In genomic region chr11:79290473-79290872, GRCm38 (mm10) we compare ENCODE assay signal across 9 mouse cellular contexts. TPM values are rescaled to one million over a fixed set of nuclear protein-coding genes. Genes with fewer than 3 reads are reported as not detected.
A peak's percentile ranks its signal among the peaks of the same experiment; 100 is the strongest.
DNase-seq lines count a peak whose midpoint lies in the region; ATAC-seq and TF ChIP-seq lines count a peak whose summit lies in the region.
"Had no signal": no experiment of that assay in that cellular context is flagged by ENCODE, and none has a peak within 500 bp of the region (broad histone marks: within the 10 kb centered on the region; RNA-seq: fewer than 3 reads in every experiment).

No protein-coding gene starts in this region.

- H3K4me2 ChIP-seq in neural tube, embryonic 11.5 days (ENCODE audit: low read depth) = no peak overlapping the region
- no peak overlapping the region for H3K4me2 ChIP-seq in forebrain, embryonic 12.5 days
- H3K4me2 ChIP-seq in hindbrain, embryonic 13.5 days = no peak overlapping the region
- H3K4me2 ChIP-seq: limb, embryonic 15.5 days had no signal

- no peak overlapping the region for H3K27ac ChIP-seq in cerebellum, adult 2 months (ENCODE audit: insufficient read depth, low read length)
- H3K27ac ChIP-seq in neural tube, embryonic 11.5 days (ENCODE audit: low read depth, low read length) = no peak overlapping the region
- H3K27ac ChIP-seq in forebrain, embryonic 12.5 days = no peak overlapping the region
- H3K27ac ChIP-seq in hindbrain, embryonic 13.5 days = no peak overlapping the region
- H3K27ac ChIP-seq: limb, embryonic 15.5 days had no signal

- 62% methylated on average over 2 of the region's 2 CpGs for WGBS in cerebellum, adult 2 months
- WGBS in neural tube, embryonic 11.5 days = 50% methylated on average over 2 of the region's 2 CpGs
- 48% methylated on average over 2 of the region's 2 CpGs for WGBS in forebrain, embryonic 12.5 days
- 53% methylated on average over 2 of the region's 2 CpGs for WGBS in hindbrain, embryonic 13.5 days

- no peaks in the 10 kb centered on the region for H3K9me3 ChIP-seq in neural tube, embryonic 11.5 days (ENCODE audit: control insufficient read depth, low read length)
- H3K9me3 ChIP-seq in forebrain, embryonic 12.5 days = no peaks in the 10 kb centered on the region
- H3K9me3 ChIP-seq in hindbrain, embryonic 13.5 days = no peaks in the 10 kb centered on the region
- H3K9me3 ChIP-seq: limb, embryonic 15.5 days had no signal

- H3K9ac ChIP-seq in neural tube, embryonic 11.5 days (ENCODE audit: low read length) = no peak overlapping the region
- no peak overlapping the region for H3K9ac ChIP-seq in forebrain, embryonic 12.5 days
- no peak overlapping the region for H3K9ac ChIP-seq in hindbrain, embryonic 13.5 days
- H3K9ac ChIP-seq: limb, embryonic 15.5 days had no signal

- H3K4me3 ChIP-seq in cerebellum, adult 2 months (replicated peaks; ENCODE audit: insufficient read depth, low read depth, low read length) = no peak overlapping the region
- no peak overlapping the region for H3K4me3 ChIP-seq in neural tube, embryonic 11.5 days (ENCODE audit: low read depth, low read length)
- H3K4me3 ChIP-seq in forebrain, embryonic 12.5 days (replicated peaks) = no peak overlapping the region
- H3K4me3 ChIP-seq in hindbrain, embryonic 13.5 days = no peak overlapping the region
- H3K4me3 ChIP-seq: limb, embryonic 15.5 days had no signal

- no peak for ATAC-seq in neural tube, embryonic 11.5 days (ENCODE audit: insufficient read depth, low FRiP score, low TSS enrichment)
- no peak for ATAC-seq in forebrain, embryonic 12.5 days (ENCODE audit: low FRiP score)
- no peak for ATAC-seq in hindbrain, embryonic 13.5 days (ENCODE audit: low FRiP score)

- H3K4me1 ChIP-seq in cerebellum, adult 2 months (ENCODE audit: control insufficient read depth, insufficient read depth, low read length) = no peaks in the 10 kb centered on the region
- H3K4me1 ChIP-seq in neural tube, embryonic 11.5 days (ENCODE audit: control insufficient read depth, insufficient read depth, low read length) = no peaks in the 10 kb centered on the region
- no peaks in the 10 kb centered on the region for H3K4me1 ChIP-seq in forebrain, embryonic 12.5 days
- no peaks in the 10 kb centered on the region for H3K4me1 ChIP-seq in hindbrain, embryonic 13.5 days (replicated peaks)

- H3K36me3 ChIP-seq in neural tube, embryonic 11.5 days (ENCODE audit: control insufficient read depth, insufficient read depth, low read length) = no peaks in the 10 kb centered on the region
- H3K36me3 ChIP-seq in forebrain, embryonic 12.5 days (replicated peaks) = no peaks in the 10 kb centered on the region
- H3K36me3 ChIP-seq in hindbrain, embryonic 13.5 days = no peaks in the 10 kb centered on the region
- H3K36me3 ChIP-seq: limb, embryonic 15.5 days had no signal

- H3K27me3 ChIP-seq in cerebellum, adult 2 months (ENCODE audit: control insufficient read depth, insufficient read depth, low read length) = no peaks in the 10 kb centered on the region
- no peaks in the 10 kb centered on the region for H3K27me3 ChIP-seq in neural tube, embryonic 11.5 days (ENCODE audit: control insufficient read depth, insufficient read depth, low read length)
- no peaks in the 10 kb centered on the region for H3K27me3 ChIP-seq in forebrain, embryonic 12.5 days
- no peaks in the 10 kb centered on the region for H3K27me3 ChIP-seq in hindbrain, embryonic 13.5 days
- H3K27me3 ChIP-seq: limb, embryonic 15.5 days had no signal

- TF ChIP-seq POLR2A in cerebellum, adult 2 months (IDR thresholded peaks at IDR 0.05; ENCODE audit: borderline replicate concordance, insufficient read depth, low read length) = no peak

- TF ChIP-seq CTCF in cerebellum, adult 2 months (IDR thresholded peaks at IDR 0.05; ENCODE audit: borderline replicate concordance, insufficient read depth, low read depth, low read length) = peak; percentile 23; the same call in 1 of the 2 replicates

- no peak for DNase-seq in cerebellum, adult 2 months
- DNase-seq in cerebellum, adult 8-10 months = no peak
- peak; percentile 33 for DNase-seq in neural tube, embryonic 11.5 days (ENCODE audit: low spot score)
- DNase-seq in neural tube, embryonic 10.5 days (ENCODE audit: extremely low spot score, low spot score) = no peak
- DNase-seq in embryo, embryonic 11 days = peak; percentile 41
- DNase-seq in lung, adult 18-20 months = peak; percentile 56 to 63

RNA-seq across cellular contexts. Expression of gene Gm9964, which starts 6.2 kb away (rescaled TPM):
- not detected in 2 replicates for polyA plus RNA-seq in cerebellum, adult 2 months (2012; rRNA removed)
- not detected in 2 replicates for polyA plus RNA-seq in neural tube, embryonic 11.5 days (2014; fragmentation: Nextera tagmentation; extraction: Ambion mirVana)
- polyA plus RNA-seq in forebrain, embryonic 12.5 days (2016; fragmentation: Nextera tagmentation; extraction: Ambion mirVana) = not detected in 2 replicates
- 0.32 TPM in 1 of 2 replicates, not detected in the other for polyA plus RNA-seq in hindbrain, embryonic 13.5 days (2015; fragmentation: Nextera tagmentation; extraction: Ambion mirVana)
- polyA plus RNA-seq: limb, embryonic 15.5 days had no signal

RNA-seq across cellular contexts. Expression of gene Wsb1, which starts 36.0 kb away (rescaled TPM):
- polyA plus RNA-seq in cerebellum, adult 2 months (2012; rRNA removed) = 207 and 217 TPM in 2 replicates
- 448 and 486 TPM in 2 replicates for polyA plus RNA-seq in neural tube, embryonic 11.5 days (2014; fragmentation: Nextera tagmentation; extraction: Ambion mirVana)
- 457 and 459 TPM in 2 replicates for polyA plus RNA-seq in forebrain, embryonic 12.5 days (2016; fragmentation: Nextera tagmentation; extraction: Ambion mirVana)
- polyA plus RNA-seq in hindbrain, embryonic 13.5 days (2015; fragmentation: Nextera tagmentation; extraction: Ambion mirVana) = 571 and 597 TPM in 2 replicates

RNA-seq across cellular contexts. Expression of gene Nf1, which starts 49.0 kb away (rescaled TPM):
- 37.4 and 40.6 TPM in 2 replicates for polyA plus RNA-seq in cerebellum, adult 2 months (2012; rRNA removed)
- polyA plus RNA-seq in neural tube, embryonic 11.5 days (2014; fragmentation: Nextera tagmentation; extraction: Ambion mirVana) = 10.3 and 11.3 TPM in 2 replicates
- polyA plus RNA-seq in forebrain, embryonic 12.5 days (2016; fragmentation: Nextera tagmentation; extraction: Ambion mirVana) = 8.9 and 9.6 TPM in 2 replicates
- polyA plus RNA-seq in hindbrain, embryonic 13.5 days (2015; fragmentation: Nextera tagmentation; extraction: Ambion mirVana) = 7.8 and 8.5 TPM in 2 replicates

Comparison
In these comparisons a context has a peak if more than half of its experiments do, and no peak if none do; other contexts are left out.
1. DNase-seq: peak in neural tube, embryonic 11.5 days (single experiment), embryo, embryonic 11 days (single experiment) and lung, adult 18-20 months (2 of 2); none in cerebellum, adult 2 months (0 of 2), cerebellum, adult 8-10 months (single experiment) and neural tube, embryonic 10.5 days (single experiment).